Mouse (Mus musculus) thymus, adult 2 months (tissue): ENCODE measurements around the gene Mxd1.

Experiments
- CTCF ChIP-seq: fragments of 200-500 bp; IDR thresholded peaks from 2 replicates; pipeline ENCODE4 v1.5.1; 2012; ENCODE audit warnings: mild to moderate bottlenecking, control low read depth, low read length, moderate library complexity, borderline replicate concordance; ENCODE audit not compliant: control insufficient read depth, poor library complexity, insufficient read depth; ENCODE audit errors: extremely low read depth
- POLR2A ChIP-seq: fragments of 200-500 bp; IDR thresholded peaks from 2 replicates; pipeline ENCODE4 v1.6.1; 2012; ENCODE audit warnings: mild to moderate bottlenecking, low read length, control low read depth, moderate library complexity; ENCODE audit not compliant: control insufficient read depth, poor library complexity, insufficient read depth; ENCODE audit errors: extremely low read depth

- TF ChIP-seq CTCF (no peak), POLR2A (no peak)
Measured at GRCm38 (mm10) chr6:86670873-86671272, 1.9 kb upstream of the Mxd1 start.
